In the genomic region with DNA sequence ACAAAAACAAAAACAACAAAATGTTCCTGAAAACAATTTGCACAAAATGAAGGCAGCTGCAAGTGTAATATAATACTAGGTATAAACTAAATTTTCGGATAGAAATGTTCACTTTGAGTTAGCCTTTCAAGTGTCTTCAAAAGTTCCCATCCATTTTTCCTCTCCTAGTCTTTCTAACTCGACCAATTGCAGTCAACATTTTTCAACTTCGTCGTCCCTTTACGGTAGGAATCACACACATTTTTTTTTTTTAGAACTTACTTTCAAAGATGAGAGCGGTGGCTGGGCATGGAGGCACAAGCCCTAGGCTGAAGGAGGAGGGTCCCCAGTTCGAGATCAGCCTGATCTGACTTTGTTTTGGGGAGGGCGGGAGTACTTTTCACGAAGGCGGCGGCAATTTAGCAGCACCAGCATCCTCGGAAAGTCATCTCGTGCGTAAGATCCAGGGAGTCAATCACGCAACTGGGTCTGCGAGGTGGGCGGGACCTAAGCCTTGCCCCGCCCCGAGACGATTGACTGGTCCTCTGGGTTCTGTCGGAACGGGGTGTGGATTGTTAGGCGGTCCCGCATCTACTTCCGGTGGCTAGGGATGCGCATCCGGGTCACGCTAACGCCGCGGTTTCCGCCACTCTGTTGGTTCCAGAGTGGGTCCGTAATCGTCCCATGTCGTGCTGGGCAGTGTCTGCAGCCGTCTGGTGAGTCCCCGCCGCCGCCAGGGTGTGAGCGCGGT, we compare ENCODE assay signal across 8 mouse cellular contexts. TPM values are rescaled to one million over a fixed set of nuclear protein-coding genes. Genes with fewer than 3 reads are reported as not detected.
DNase-seq lines count a peak whose midpoint lies in the region; ATAC-seq and TF ChIP-seq lines count a peak whose summit lies in the region.

A gene (plus strand): TSS at position 527 of the 730 bp plus-strand sequence.

- peak; percentile 99 for DNase-seq in brain, embryonic 14.5 days (ENCODE audit: low read depth)
- DNase-seq in liver, adult 2 months (ENCODE audit: extremely low read depth, low read depth, low spot score): peak; percentile 85
- DNase-seq in splenic B cell, adult 2 months (ENCODE audit: low read depth, low spot score): peak; percentile 96

- H3K4me3 ChIP-seq in C2C12 (ENCODE audit: insufficient read depth, poor library complexity, severe bottlenecking): peak within 1 kb of the TSS; percentile 89
- peak within 1 kb of the TSS; percentile 100 for H3K4me3 ChIP-seq in erythroblast, embryonic 14.5 days (replicated peaks)
- H3K4me3 ChIP-seq in heart, embryonic 11.5 days (ENCODE audit: low read depth, low read length): peak within 1 kb of the TSS; percentile 97
- peak within 1 kb of the TSS; percentile 75 for H3K4me3 ChIP-seq in kidney, embryonic 16.5 days (ENCODE audit: low read length)
- peak within 1 kb of the TSS; percentile 87 for H3K4me3 ChIP-seq in liver, adult 2 months (ENCODE audit: insufficient read depth, low read depth, low read length)
- H3K4me3 ChIP-seq in myocyte: peak within 1 kb of the TSS; percentile 87

- no peaks in the 10 kb centered on the region for H3K27me3 ChIP-seq in C2C12 (ENCODE audit: control insufficient read depth, insufficient read depth, insufficient read length)
- H3K27me3 ChIP-seq in erythroblast, embryonic 14.5 days (ENCODE audit: control insufficient read depth): no peaks in the 10 kb centered on the region
- H3K27me3 ChIP-seq in heart, embryonic 11.5 days (ENCODE audit: control insufficient read depth, insufficient read depth, low read length): no peaks in the 10 kb centered on the region
- H3K27me3 ChIP-seq in kidney, embryonic 16.5 days (ENCODE audit: insufficient read depth, low read length): no peaks in the 10 kb centered on the region
- H3K27me3 ChIP-seq in liver, adult 2 months (ENCODE audit: control insufficient read depth, insufficient read depth, low read length): no peaks in the 10 kb centered on the region
- no peaks in the 10 kb centered on the region for H3K27me3 ChIP-seq in myocyte (ENCODE audit: control insufficient read depth, insufficient read depth, insufficient read length)
- H3K27me3 ChIP-seq in splenic B cell, adult 2 months (ENCODE audit: control insufficient read depth, insufficient read depth, low read length, poor library complexity, severe bottlenecking): no peaks in the 10 kb centered on the region

- peak; percentile 97 for ATAC-seq in heart, embryonic 11.5 days (replicated peaks; ENCODE audit: insufficient number of reproducible peaks, low FRiP score, low TSS enrichment)
- ATAC-seq in kidney, embryonic 16.5 days (ENCODE audit: low FRiP score, low TSS enrichment): peak; percentile 99

- peak within 1 kb of the TSS; percentile 74 for H3K27ac ChIP-seq in heart, embryonic 11.5 days (ENCODE audit: low read depth, low read length)
- H3K27ac ChIP-seq in kidney, embryonic 16.5 days (ENCODE audit: low read length): peak within 1 kb of the TSS; percentile 88
- peak within 1 kb of the TSS; percentile 44 for H3K27ac ChIP-seq in liver, adult 2 months (replicated peaks; ENCODE audit: insufficient read depth, low read depth, low read length)

- TF ChIP-seq POLR2A in brain, embryonic 14.5 days (IDR thresholded peaks at IDR 0.05; ENCODE audit: borderline replicate concordance, extremely low read depth, insufficient read depth, insufficient read length, poor library complexity, severe bottlenecking): peak; percentile 30; the same call in 1 of the 2 replicates
- peak; percentile 70 for TF ChIP-seq POLR2A in liver, adult 2 months (IDR thresholded peaks at IDR 0.05; ENCODE audit: extremely low read depth, insufficient read depth, low read length)
- peak; percentile 71 for TF ChIP-seq POLR2A in myocyte (IDR thresholded peaks at IDR 0.05; ENCODE audit: insufficient read length, low read depth)

- WGBS in heart, embryonic 11.5 days (ENCODE audit: insufficient replicate concordance): under 1% methylated on average over 41 of the region's 41 CpGs
- WGBS in kidney, embryonic 16.5 days: under 1% methylated on average over 41 of the region's 41 CpGs
- 2% methylated on average over 41 of the region's 41 CpGs for WGBS in liver, adult 2 months

- H3K4me1 ChIP-seq in erythroblast, embryonic 14.5 days (ENCODE audit: control insufficient read depth): peaks cover 28% of the 10 kb centered on the region
- peaks cover 4% of the 10 kb centered on the region; the same call in 1 of the 2 replicates for H3K4me1 ChIP-seq in heart, embryonic 11.5 days (ENCODE audit: control insufficient read depth, insufficient read depth, low read length)
- peaks cover 9% of the 10 kb centered on the region for H3K4me1 ChIP-seq in kidney, embryonic 16.5 days (ENCODE audit: insufficient read depth, low read length)
- no peaks in the 10 kb centered on the region for H3K4me1 ChIP-seq in liver, adult 2 months (ENCODE audit: control insufficient read depth, insufficient read depth, low read length)

- peak within 1 kb of the TSS; percentile 90 for H3K9ac ChIP-seq in heart, embryonic 11.5 days (ENCODE audit: low read depth, low read length)
- peak within 1 kb of the TSS; percentile 84 for H3K9ac ChIP-seq in kidney, embryonic 16.5 days (replicated peaks; ENCODE audit: low read length)
- peak within 1 kb of the TSS; percentile 86 for H3K9ac ChIP-seq in liver, adult 2 months (ENCODE audit: low read depth, low read length)

- no peak for TF ChIP-seq CTCF in C2C12 (IDR thresholded peaks at IDR 0.05; ENCODE audit: control insufficient read depth, insufficient read depth, insufficient read length)
- no peak for TF ChIP-seq CTCF in brain, embryonic 14.5 days (IDR thresholded peaks at IDR 0.05; ENCODE audit: borderline replicate concordance, extremely low read depth, insufficient read depth, insufficient read length)
- no peak for TF ChIP-seq CTCF in liver, adult 2 months (IDR thresholded peaks at IDR 0.05; ENCODE audit: low read depth, low read length)

- peaks cover 42% of the 10 kb centered on the region for H3K79me3 ChIP-seq in C2C12 (ENCODE audit: low read depth)

- H3K79me2 ChIP-seq in C2C12 (ENCODE audit: control insufficient read depth, insufficient read depth) (peaks cover 49% of the 10 kb centered on the region), myocyte (ENCODE audit: control insufficient read depth, insufficient read depth) (peaks cover 48% of the 10 kb centered on the region)
- H3K79me2 ChIP-seq in liver, adult 2 months (ENCODE audit: control insufficient read depth, insufficient read depth, low read length): peaks cover 25% of the 10 kb centered on the region; the same call in 1 of the 2 replicates

- no peaks in the 10 kb centered on the region for H3K9me3 ChIP-seq in erythroblast, embryonic 14.5 days (ENCODE audit: control insufficient read depth, low read length)
- no peaks in the 10 kb centered on the region for H3K9me3 ChIP-seq in heart, embryonic 11.5 days (replicated peaks; ENCODE audit: control insufficient read depth, low read length)
- H3K9me3 ChIP-seq in kidney, embryonic 16.5 days (ENCODE audit: low read length): no peaks in the 10 kb centered on the region

- H3K36me3 ChIP-seq in C2C12 (ENCODE audit: control insufficient read depth, insufficient read depth) (peaks cover 6% of the 10 kb centered on the region), myocyte (ENCODE audit: control insufficient read depth, insufficient read depth) (peaks cover 13% of the 10 kb centered on the region)
- H3K36me3 ChIP-seq in erythroblast, embryonic 14.5 days (ENCODE audit: control insufficient read depth): peaks cover 29% of the 10 kb centered on the region
- H3K36me3 ChIP-seq in heart, embryonic 11.5 days (ENCODE audit: control insufficient read depth, insufficient read depth, low read length): no peaks in the 10 kb centered on the region; the same call in 1 of the 2 replicates
- no peaks in the 10 kb centered on the region for H3K36me3 ChIP-seq in kidney, embryonic 16.5 days (ENCODE audit: insufficient read depth, low read length)
- H3K36me3 ChIP-seq in liver, adult 2 months (ENCODE audit: control insufficient read depth, insufficient read depth, low read length): peaks cover 4% of the 10 kb centered on the region
- peaks cover 3% of the 10 kb centered on the region; the same call in 1 of the 2 replicates for H3K36me3 ChIP-seq in splenic B cell, adult 2 months (ENCODE audit: control insufficient read depth, insufficient read depth, low read length, poor library complexity, severe bottlenecking)

- H3K4me2 ChIP-seq in heart, embryonic 11.5 days: peak within 1 kb of the TSS; percentile 85
- peak within 1 kb of the TSS; percentile 91 for H3K4me2 ChIP-seq in kidney, embryonic 16.5 days (replicated peaks; ENCODE audit: low read depth, low read length)
- H3K4me2 ChIP-seq in myocyte (ENCODE audit: low read depth): peak within 1 kb of the TSS; percentile 97

- H3ac ChIP-seq in C2C12 (ENCODE audit: control insufficient read depth, insufficient read length, low read depth) (peak within 1 kb of the TSS; percentile 91), myocyte (ENCODE audit: control insufficient read depth, insufficient read length) (peak within 1 kb of the TSS; percentile 21)

TF ChIP-seq in C2C12, 6 proteins besides CTCF, POLR2A, EP300 and RAD21:
- no peak for TF ChIP-seq FOSL1 (IDR thresholded peaks at IDR 0.05; ENCODE audit: insufficient read depth, low read length, poor library complexity, severe bottlenecking)

TF ChIP-seq in myocyte, 11 proteins besides CTCF, POLR2A, EP300 and RAD21:
- TF ChIP-seq SRF (IDR thresholded peaks at IDR 0.05; ENCODE audit: control insufficient read depth, insufficient read length, low read depth) (no peak), POLR2AphosphoS2 (IDR thresholded peaks at IDR 0.05; ENCODE audit: insufficient read length, low read depth) (peak; percentile 77)

RNA-seq across cellular contexts. Expression of the gene that starts here (rescaled TPM):
- polyA plus RNA-seq in C2C12 (2012; fragmentation: generic; extraction: Trizol): 23.0 TPM
- 28.6 and 29.6 TPM in 2 replicates for polyA plus RNA-seq in brain, embryonic 14.5 days (2012; rRNA removed)
- polyA plus RNA-seq in erythroblast, embryonic 14.5 days (2012): 0.38 and 0.65 TPM in 2 replicates
- polyA plus RNA-seq in heart, embryonic 11.5 days (2014; fragmentation: Nextera tagmentation; extraction: Ambion mirVana): 21.5 and 24.4 TPM in 2 replicates
- 29.2 and 31.6 TPM in 2 replicates for polyA plus RNA-seq in kidney, embryonic 16.5 days (2015; fragmentation: Nextera tagmentation; extraction: Ambion mirVana)
- total RNA-seq in liver, adult 2 months (2014; rRNA removed): 6.7 and 6.8 TPM in 2 replicates
- polyA plus RNA-seq in liver, adult 2 months (2012; rRNA removed): 9.0 and 9.2 TPM in 2 replicates
- polyA plus RNA-seq in myocyte (2012; fragmentation: generic; extraction: Trizol): 22.2 TPM

Comparison
In these comparisons a context has a peak if more than half of its experiments do, and no peak if none do; other contexts are left out.
1. Peak in every context shown above with its lines: DNase-seq, ATAC-seq, H3K4me3 ChIP-seq and H3K27ac ChIP-seq.